Mouse (Mus musculus) retina, postnatal 7 days (tissue): ENCODE data around the gene Cd3g.

Experiments used
- DNase-seq: peaks from one replicate; pipeline ENCODE4 v3.0.0-alpha.2; 2012; ENCODE audit warnings: low read depth, low spot score

Cd3g gene

DNA sequence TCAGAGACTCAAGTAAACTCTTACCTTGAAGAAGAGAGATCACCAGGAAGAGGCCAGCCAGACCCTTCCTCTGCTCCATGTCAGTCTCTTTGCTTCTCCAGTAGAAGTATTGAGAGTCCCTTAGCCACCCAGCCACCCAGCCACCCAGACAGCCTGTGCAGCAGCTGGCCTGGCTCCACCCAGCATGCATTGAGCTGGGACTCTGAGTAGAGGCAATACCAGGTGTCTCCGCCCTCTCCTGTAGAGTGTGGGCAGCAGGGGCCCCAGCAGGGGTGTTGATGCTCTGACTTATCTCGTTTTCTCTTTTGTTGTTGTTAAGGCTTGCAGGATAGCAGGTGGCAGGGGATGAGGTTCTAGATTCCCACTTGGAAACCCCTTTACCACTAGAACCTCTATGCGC, at the start of gene Cd3g:
TSS of gene Cd3g (minus strand) at position 190 of the 400 bp plus-strand sequence.
- DNase-seq = no peak

DNA sequence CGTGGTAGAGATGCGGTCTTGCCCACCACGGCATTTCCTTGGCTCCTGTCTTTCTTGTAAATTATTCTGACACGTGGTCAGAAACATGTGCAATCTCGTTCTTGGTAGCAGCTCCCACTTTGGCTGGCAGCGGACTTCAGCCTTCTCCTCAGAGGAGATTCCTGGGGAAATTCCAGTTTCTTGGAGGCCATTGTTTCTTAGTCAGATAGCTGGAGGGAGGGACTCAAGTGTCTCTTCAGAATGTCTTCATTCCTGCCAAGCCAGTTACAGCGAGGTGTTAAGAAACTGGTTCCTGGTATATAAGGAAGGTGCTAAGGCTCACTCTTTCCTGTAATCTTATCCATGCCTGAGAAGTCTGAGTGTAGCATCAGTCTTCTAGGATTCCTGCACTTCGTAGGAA, 47.1 kb upstream of the Cd3g start:
- no peak for DNase-seq

DNA sequence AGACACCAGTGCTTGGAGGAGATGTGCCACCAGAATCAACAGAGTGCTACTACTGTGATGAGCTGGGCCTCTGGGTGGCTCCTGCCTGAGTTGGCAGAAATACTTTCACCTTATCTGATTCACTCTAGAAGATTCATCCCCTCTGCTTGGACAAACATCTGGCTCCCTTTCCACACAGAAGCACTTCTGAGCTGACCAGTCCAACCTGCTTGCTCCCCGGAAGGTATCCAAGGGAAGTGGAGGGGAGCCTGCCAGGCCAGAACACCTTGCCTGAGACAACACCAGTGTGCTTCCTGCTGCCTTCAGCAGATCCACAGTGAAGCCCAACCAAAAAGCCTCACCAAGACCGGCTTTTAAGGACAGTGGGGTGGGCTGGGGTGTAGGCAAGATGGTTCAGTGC, 44.0 kb upstream of the Cd3g start:
- no peak for DNase-seq

DNA sequence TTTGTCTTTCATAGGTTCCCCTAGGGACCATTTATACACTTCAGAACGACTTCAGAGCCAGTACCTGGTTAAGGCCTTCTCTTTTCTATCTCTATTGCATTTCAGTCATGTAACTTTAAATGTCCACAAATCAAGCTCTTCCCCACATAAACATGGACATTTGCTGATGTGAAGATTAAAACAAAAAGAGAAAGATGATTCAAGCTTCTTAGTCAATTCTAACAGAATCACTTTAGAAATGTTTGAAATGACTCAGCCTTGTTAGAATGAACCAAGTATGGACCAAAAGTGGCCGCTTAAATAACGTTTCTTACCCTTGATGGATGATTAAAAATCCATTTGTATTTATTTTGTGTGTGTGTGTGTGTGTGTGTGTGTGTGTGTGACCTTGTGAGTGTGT, 43.4 kb upstream of the Cd3g start:
- no peak for DNase-seq

DNA sequence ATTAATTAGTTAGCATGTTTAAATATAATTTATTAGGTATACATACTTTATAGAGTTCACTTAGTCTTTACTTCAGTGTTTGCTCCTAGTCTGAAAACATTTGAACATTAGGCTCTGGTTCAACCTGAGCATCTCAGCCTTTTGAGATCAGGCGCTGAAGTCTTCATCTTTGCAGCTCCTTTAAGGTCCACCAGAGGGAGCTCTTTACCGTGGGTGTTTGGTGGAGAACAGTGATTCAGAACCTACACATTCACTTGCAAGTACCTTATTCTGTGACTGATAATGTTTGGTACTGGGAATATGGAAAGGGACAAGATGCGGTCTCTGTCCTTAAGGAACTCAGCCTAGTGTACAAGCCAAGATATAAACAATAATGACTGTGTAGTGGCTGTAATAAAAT, 42.6 kb upstream of the Cd3g start:
- peak; percentile 64 for DNase-seq

DNA sequence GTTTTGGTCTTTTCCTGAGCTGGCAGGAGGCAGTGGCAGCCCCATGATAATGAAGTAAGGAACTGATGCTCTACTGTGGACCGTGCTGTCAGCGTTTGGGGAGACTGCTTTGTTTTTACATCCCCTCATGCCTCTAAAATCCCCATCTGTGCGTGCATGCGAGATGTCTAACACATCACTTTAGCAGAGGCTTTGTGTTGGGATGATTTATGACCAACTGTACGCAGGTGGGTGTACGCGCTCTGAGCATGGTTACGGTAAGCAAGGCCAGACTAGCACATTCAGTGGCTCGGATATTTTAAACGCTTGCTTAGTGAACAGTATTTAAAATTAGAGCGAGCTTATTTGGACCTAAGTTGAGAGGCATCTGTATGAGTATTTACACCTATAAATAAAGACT, 37.8 kb upstream of the Cd3g start:
- DNase-seq = no peak

DNA sequence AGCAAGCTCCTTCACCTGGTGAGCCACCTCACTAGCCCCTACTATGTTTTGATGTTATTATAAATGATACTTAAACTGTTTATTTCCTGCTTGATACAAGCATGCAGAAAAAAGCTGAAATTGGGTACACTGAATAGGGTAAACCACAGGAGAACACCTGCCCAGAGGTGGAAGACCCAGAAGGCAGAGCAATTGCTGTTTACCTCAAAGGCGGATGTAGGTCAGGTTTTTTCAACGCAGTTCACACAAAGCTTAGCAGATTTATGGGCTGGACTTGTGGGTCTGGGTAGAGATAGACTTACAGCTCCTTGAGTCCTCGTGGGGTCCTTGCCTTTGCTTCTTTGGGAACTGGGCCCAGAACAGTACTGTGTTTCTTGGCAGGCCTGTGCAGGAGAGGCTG, 35.6 kb upstream of the Cd3g start:
- DNase-seq = no peak

DNA sequence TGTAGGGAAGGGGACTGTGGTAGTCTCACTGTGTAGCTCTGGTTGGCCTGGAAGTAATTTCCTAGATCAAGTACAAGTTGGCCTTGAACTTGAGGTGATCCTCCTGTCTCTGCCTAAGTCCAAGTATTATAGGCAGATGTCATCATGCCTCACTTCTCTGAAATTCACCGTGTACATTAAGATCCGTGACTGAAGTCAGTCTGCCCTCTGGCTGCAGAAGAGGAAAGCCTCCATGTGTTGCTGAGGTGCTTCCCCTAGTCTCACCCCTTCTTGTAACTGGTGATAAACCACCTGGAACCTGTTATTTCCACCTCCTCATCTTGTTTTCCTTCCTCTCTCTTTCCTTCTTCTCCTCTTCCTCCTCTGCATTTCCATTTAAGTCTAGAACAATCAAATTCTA, 34.6 kb upstream of the Cd3g start:
- no peak for DNase-seq

DNA sequence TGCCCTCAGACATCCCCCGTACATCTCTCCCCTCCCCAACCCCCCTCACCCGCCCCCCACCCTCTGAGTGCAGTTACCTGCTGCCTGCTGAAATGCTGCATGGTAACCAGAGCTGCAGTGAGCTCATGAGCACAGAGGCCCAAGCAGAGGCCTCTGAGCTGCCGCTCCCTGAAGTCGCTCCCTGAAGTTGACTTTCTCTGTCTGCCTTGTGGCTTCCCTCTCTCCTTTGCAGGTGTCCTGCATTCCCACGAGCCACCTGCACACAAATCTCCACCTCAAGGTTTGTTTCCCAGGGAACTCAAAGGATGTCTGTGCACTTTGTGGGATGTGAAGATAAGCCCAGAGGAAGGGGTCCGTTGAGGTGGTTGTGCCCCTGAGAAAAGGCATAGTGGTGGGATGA, 31.1 kb upstream of the Cd3g start:
- DNase-seq = no peak

DNA sequence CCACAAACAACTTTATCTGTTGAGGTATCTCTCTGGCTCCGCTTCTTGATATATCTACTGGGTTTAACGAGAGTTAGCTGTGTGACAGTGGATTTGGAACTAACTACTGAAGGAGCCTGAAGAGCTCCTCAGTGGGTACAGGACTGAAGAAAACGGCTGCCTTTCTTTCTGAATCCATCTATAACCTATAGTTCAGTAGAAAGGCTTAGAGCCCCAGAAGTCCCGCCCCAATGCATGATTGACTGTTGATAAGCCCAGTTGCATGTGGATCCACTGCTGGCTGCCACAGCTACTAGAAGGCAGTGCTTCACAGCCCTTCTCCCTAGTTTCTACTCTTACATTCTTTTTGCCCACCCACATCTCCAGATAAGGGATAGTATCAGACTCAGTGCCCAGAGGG, 30.2 kb upstream of the Cd3g start:
- DNase-seq = no peak

DNA sequence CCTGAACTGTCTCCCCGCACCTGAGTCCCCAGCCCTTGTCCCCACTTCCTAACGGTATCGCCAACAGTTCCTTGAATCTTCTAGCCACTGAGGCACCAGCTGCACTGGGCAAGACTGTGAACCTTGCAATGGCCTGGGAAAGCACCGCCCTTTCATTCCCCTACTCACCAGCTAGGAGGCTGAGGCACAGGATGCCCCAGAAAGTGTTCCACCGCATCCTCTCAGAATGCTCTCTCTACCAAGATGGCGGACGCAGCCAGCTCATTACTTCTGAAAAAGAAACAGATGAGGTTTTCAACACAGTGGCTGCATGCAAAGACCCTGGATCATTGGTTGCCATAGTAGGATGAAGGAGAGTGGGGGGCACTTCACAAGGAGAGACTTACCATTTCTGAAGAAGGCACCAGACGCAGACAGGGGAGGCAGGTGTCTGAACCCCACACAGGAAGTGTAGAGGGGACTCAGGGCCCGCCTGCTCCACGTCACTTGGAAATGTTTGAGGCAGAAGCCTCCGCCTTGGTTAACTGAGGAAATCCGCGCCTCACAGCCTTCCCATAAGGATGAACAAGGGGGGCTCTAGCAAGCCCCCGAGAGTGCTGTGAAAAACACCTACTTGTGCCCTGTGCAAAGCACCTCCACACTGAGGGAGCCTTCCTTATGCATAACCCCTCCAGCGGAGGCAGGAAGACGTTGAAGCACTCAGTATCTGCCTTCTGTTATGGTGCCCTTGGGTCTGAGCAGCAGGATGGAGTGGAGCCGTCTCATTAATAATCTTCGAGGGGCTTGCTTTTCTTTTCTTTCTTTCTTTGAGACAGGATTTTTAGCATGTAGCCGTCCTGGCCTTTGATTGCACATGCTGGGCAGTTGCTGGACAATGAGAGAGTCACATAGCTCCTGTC, 29.2 kb upstream of the Cd3g start, which contains the start of gene Cd3e:
TSS of gene Cd3e (minus strand) at position 448 of the 899 bp plus-strand sequence.
- no peak for DNase-seq

DNA sequence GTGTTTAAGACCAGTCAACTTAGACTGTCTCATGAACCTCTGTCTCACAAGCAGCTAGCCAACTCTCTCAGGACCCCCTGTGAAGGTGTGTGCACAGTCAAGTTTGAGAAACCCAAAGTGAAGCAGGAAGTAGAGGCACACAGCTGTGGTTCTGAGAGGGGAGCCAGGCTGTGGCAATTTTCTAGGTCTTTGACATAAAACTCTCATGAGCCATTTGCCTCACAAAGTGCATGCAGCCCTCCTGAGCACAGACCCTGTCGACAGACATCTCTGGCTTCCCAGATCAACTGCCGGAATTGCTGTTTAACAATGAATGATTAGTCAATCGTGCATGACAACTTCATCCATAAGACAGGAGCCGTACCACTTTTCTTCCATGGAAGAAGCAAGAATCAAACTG, 28.1 kb upstream of the Cd3g start:
- no peak for DNase-seq

DNA sequence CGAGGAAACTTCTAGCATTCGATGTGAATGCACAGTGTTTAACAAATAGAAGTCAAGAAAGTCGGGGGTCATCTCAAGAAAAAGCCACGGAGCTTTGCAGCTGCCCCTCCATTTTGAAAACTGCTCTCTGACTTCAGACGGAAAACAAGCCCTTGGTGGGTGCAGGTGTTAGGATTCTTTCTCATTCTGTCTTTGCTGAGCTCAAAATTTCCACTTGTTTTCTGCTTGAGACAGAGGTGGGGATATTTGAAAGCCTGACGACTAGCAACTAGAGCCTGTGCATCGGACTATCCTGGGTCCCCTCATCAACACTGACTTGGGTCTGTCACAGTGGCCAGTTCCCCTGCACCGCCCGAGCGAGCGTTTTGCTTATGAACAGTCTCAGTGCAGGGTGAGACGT, 27.2 kb upstream of the Cd3g start:
- DNase-seq = no peak

DNA sequence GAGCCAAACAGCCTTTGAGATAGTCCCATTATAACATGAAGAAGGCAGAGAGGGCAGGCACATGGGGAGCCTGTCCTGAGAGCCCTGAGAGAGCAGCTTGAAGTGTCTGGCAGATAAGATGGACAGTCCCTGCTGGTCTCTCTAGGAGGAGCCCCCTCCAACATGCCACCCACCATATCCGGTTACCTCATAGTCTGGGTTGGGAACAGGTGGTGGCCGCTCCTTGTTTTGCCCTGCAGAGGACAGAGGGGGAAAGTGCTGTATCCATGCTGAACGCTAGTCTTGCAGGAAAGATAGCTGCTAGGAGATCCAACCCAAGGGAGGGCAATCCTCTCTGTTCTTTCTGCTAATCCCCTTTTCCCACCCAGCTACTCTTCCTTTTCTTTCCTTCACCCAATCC, 20.0 kb upstream of the Cd3g start:
- no peak for DNase-seq

DNA sequence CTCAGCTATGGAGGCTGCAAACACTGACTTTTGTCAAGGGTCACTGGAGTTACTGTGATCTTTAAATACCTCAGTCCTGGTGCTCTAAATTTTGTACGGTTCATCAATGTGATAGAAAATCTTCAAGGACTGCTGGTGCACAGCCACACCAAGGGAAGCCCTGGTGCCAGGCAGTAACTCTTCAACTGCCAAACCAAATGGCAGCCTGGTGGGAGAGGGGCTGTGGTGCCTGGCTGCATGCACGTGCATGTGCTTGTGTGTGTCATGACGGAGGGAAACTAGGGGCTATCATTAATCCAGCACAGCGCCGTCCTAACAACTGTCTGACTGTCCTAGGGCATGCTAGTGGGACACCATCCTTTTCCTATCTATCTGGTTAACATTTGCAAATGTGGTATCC, 19.5 kb upstream of the Cd3g start:
- DNase-seq = no peak

DNA sequence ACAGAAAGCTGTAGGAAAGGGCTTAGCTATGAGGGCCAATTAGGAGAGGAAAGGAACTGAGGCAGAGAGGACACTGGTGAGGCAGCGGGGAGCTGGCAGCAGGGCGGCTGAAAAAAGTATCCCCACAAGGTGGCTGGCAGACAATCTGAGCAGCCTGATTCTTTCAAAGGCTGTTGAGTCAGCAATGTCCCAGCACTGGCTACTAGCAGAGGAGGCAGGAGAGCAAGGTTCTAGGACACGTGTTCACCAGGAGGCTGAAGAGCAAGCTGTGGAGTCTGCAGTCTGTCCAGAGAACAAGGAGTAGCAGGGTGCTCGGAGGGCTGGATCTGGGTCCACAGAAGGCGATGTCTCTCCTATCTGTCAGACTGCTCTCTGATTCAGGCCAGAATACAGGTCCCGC, 18.9 kb upstream of the Cd3g start:
- DNase-seq = no peak

DNA sequence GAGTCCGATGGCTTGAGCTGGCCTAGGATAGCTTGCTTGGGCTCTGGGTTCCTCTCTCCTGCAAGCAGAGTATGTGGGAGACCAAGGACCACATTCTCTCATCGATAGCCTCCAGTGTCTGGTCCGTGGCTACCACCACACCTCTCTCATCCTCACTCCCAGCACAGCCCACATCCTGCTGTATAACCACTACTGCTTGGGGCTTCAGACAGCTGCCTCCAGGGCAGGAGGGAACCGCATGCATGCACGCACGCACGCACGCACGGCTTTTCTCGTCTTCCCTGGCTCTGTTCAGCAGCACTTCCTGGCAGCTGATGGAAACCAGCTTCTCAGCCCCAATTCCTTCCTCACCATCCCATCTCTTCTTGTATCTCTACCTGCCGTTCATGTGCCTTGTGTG, 17.9 kb upstream of the Cd3g start:
- DNase-seq = no peak

DNA sequence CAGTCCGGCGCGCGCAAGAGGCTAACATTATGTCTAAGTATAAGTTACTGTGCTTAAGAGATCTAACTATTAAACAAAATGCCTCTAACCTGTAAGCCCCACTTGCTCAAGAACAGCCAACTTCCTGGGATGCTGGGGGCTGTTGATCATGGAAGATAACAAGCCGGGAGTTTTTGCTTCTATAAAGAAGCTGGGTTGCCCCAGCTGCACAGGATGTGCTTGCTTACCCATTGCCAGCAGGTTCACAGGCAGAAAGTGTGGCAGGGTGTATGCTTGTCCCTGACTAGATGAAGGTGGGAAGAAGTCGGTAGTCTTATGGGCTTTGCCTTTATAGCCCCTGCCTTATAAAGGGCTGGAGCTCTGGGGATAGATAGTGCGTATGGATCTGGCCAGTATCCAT, 16.4 kb upstream of the Cd3g start:
- no peak for DNase-seq

DNA sequence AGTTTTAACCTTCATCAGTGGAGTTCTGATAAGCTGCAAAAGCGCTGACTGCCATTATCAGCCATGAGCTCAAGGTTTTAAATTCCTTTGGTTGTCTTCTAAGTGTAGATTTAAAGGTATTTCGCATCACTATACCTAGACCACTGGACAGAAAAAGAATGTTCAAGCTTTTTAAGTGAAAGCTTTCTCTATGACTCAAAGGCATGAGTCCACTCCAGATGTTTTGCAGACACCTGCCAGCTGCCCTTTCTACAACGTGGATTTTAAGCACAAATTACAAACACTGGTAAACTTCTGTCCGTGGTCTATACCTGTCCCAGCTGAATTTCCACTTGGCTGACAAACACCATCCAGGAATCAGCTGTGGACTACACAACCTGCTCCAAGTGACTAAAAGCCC, 14.7 kb upstream of the Cd3g start:
- no peak for DNase-seq

DNA sequence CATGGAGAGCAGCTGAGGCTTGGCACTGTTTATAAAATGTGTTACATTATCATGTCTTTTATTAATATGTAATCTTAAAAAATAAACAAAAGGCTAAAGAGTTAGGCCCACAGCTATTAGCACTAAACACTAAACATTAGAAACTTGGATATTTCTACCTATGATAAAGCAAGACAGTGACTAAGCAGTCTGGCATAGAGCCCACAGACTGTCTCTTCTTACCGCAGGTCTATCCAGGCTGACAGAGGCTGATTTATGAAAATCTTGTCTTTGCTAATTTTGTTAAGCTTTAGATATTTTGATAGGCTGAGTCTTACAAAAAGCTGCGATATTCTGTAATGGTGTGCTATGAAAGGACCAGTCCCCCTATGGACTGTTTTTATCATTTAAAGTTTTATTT, 13.0 kb upstream of the Cd3g start:
- no peak for DNase-seq

DNA sequence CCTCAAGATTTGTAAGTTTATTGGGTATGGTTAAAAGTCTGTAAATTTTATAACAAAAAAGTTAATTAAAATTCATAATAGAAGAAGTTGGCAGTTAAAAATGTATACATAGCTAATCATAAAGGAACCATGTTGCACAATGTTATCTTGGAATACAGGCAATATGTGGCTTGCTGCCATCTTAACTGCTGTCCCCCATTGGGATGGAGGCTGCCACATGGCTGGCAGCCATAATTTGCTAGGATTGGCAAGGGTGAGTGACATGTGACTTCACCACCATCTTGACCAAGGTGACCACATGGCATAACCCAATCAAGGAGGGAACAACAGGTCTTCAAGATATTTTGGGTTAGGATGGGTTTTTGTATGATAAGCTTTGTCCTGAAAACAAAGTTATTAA, 12.0 kb upstream of the Cd3g start:
- no peak for DNase-seq

DNA sequence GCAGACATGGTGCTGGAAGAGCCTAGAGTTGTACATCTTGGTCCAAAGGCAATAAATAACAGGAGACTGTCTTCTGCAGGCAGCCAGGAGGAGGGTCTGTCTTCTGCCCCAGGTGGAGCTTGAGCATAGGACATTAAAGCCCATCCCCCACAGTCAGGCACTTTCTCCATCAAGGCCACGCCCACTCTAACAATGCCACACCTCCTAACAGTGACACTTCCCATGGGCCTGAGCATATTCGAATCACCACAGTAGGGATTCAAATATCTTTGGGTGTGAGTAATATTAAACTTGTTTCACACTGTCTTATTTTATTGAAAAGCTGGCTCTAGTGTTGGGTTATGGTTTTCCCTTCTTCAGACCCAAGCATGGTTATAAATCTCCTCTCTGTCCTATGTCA, 11.6 kb upstream of the Cd3g start:
- no peak for DNase-seq

DNA sequence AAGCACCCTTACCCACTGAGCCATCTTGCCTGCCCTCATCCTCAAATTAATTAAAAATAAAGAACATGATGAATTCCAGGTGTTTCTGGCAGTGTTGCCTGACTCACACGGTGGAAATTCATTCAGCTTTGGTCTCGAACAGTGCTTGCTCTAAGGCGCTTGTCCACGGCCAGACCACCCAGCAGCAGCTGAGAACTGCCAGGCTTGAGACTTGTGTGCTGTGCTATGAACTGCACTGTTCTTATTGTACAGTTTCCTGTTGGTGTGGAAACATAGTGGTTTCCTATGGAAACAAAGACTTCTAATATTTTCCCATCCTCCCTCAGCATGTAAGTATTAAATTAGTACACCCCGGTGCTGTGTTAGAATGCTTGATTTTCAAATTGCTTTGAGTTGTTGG, 6.7 kb upstream of the Cd3g start:
- DNase-seq = no peak

DNA sequence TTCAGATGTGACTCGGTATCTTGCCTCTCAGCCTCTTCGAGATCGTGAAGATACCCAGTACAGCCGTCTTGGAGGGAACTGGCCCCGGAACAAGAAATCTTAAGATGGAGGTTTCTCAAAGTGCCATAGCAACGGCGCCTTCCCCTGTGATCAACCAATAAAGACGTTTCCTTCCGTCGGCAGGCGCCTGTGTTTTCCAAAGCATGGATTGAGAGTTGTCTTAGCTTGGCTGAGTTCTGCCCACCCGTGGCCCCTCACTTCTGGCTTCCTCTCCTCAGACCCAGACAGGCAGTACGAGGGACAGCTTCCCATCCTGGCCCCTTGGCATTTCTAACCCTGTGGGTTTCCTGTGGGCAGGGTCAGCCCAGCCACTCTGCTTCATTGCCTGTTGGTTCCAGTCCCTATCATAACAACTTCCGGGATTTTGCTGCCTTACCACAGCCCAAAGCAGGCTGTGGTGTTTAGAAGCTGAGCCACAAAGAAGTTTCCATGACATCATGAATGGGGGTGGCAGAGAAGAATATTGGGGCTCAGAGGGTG, 6.1 kb upstream of the Cd3g start:
- no peak for DNase-seq
